Mouse (Mus musculus) myocyte (in vitro differentiated cells): ENCODE data around the gene Fanca. TPM values are rescaled to one million over a fixed set of nuclear protein-coding genes. Genes with fewer than 3 reads are reported as not detected.

ENCODE experiments used
- H3K27me3 ChIP-seq: one replicate; pipeline ENCODE4 v1.6.1; 2011; ENCODE audit not compliant: control insufficient read depth, insufficient read depth, insufficient read length
- H3K36me3 ChIP-seq: one replicate; pipeline ENCODE4 v1.6.1; 2011; ENCODE audit not compliant: control insufficient read depth, insufficient read depth
- H3K4me2 ChIP-seq: one replicate; pipeline ENCODE4 v1.6.1; 2011; ENCODE audit warnings: low read depth, control low read depth
- H3K4me3 ChIP-seq: one replicate; pipeline ENCODE4 v1.5.1; 2011; ENCODE audit warnings: mild to moderate bottlenecking, control low read depth, moderate library complexity
- H3K79me2 ChIP-seq: one replicate; pipeline ENCODE4 v1.6.1; 2011; ENCODE audit not compliant: control insufficient read depth, insufficient read depth
- H3ac ChIP-seq: one replicate; pipeline ENCODE4 v1.6.1; 2011; ENCODE audit not compliant: control insufficient read depth, insufficient read length
- CEBPB ChIP-seq: IDR thresholded peaks from 2 replicates; pipeline ENCODE4 v1.6.1; 2011; ENCODE audit warnings: mild to moderate bottlenecking, moderate library complexity; ENCODE audit not compliant: poor library complexity, insufficient read depth, severe bottlenecking
- E2F4 ChIP-seq: IDR thresholded peaks from one replicate; pipeline ENCODE4 v1.6.1; 2011; ENCODE audit warnings: mild to moderate bottlenecking, control low read depth, moderate library complexity; ENCODE audit not compliant: insufficient read depth
- MAX ChIP-seq: IDR thresholded peaks from one replicate; pipeline ENCODE4 v1.6.1; 2011; ENCODE audit warnings: low read depth, mild to moderate bottlenecking, control low read depth
- MYOD1 ChIP-seq, 3 experiments: IDR thresholded peaks; one replicate each; pipeline ENCODE4 v1.6.1; 2011; ENCODE audit warnings: control low read depth in 2 of 3, low read depth in 2 of 3, mild to moderate bottlenecking in 2 of 3, moderate library complexity in 1 of 3; ENCODE audit not compliant: insufficient read length in 2 of 3, control insufficient read depth in 1 of 3
- MYOG ChIP-seq, 3 experiments: IDR thresholded peaks; one replicate each; pipeline ENCODE4 v1.6.1; 2011; ENCODE audit warnings: control low read depth in 2 of 3, low read depth in 2 of 3, mild to moderate bottlenecking in 2 of 3; ENCODE audit not compliant: insufficient read length in 2 of 3, control insufficient read depth in 1 of 3, insufficient read depth in 1 of 3
- POLR2A ChIP-seq: IDR thresholded peaks from one replicate; pipeline ENCODE4 v1.6.1; 2011; ENCODE audit warnings: low read depth, mild to moderate bottlenecking, control low read depth, moderate library complexity; ENCODE audit not compliant: insufficient read length
- POLR2AphosphoS2 ChIP-seq: IDR thresholded peaks from one replicate; pipeline ENCODE4 v1.6.1; 2011; ENCODE audit warnings: low read depth, control low read depth; ENCODE audit not compliant: insufficient read length
- REST ChIP-seq: IDR thresholded peaks from one replicate; pipeline ENCODE4 v1.6.1; 2011; ENCODE audit warnings: mild to moderate bottlenecking, control low read depth, moderate library complexity; ENCODE audit not compliant: insufficient read depth, insufficient read length
- SRF ChIP-seq: IDR thresholded peaks from one replicate; pipeline ENCODE4 v1.6.1; 2011; ENCODE audit warnings: low read depth; ENCODE audit not compliant: control insufficient read depth, insufficient read length
- TCF12 ChIP-seq: IDR thresholded peaks from one replicate; pipeline ENCODE4 v1.6.1; 2011; ENCODE audit warnings: mild to moderate bottlenecking, control low read depth; ENCODE audit not compliant: poor library complexity, insufficient read depth, severe bottlenecking
- TCF3 ChIP-seq: IDR thresholded peaks from one replicate; pipeline ENCODE4 v1.6.1; 2011; ENCODE audit warnings: low read depth, control low read depth; ENCODE audit not compliant: insufficient read length
- USF1 ChIP-seq: IDR thresholded peaks from one replicate; pipeline ENCODE4 v1.6.1; 2011; ENCODE audit warnings: low read depth, mild to moderate bottlenecking, control low read depth, moderate library complexity
- polyA plus RNA-seq: library from polyadenylated mRNA; unstranded; fragments of >200 nt; fragmentation: generic; extraction: Trizol; gene quantifications from one replicate; pipeline ENCODE4 v1.2.1, GENCODE M21; 2012; ENCODE audit warnings: missing spikeins

Gene Fanca
- polyA plus RNA-seq, 1 experiment, result 4.0 TPM

GRCm38 (mm10) chr8:123328552-123328951, 10.2 kb upstream of the Fanca start:
- H3K79me2 ChIP-seq, result no peaks in the 10 kb centered on the region
- no peak overlapping the region for H3K4me2 ChIP-seq
- no peaks in the 10 kb centered on the region for H3K27me3 ChIP-seq
- no peak overlapping the region for H3ac ChIP-seq
- no peaks in the 10 kb centered on the region for H3K36me3 ChIP-seq
- no peak for TF ChIP-seq TCF3
- TF ChIP-seq MYOD1 (IDR thresholded peaks at IDR 0.05; ENCODE audit: control insufficient read depth in 1 of 3, insufficient read length in 2 of 3, low read depth in 2 of 3), result no peak
- no peak for TF ChIP-seq E2F4
- no peak for TF ChIP-seq SRF
- TF ChIP-seq POLR2A, result no peak
- TF ChIP-seq USF1, result no peak
- TF ChIP-seq MYOG (IDR thresholded peaks at IDR 0.05; ENCODE audit: control insufficient read depth in 1 of 3, insufficient read depth in 1 of 3, insufficient read length in 2 of 3, low read depth in 2 of 3), result no peak
- no peak for TF ChIP-seq REST
- TF ChIP-seq TCF12, result no peak
- TF ChIP-seq MAX, result no peak
- TF ChIP-seq CEBPB, result no peak
- no peak for TF ChIP-seq POLR2AphosphoS2
- no peak overlapping the region for H3K4me3 ChIP-seq

- no peaks in the 10 kb centered on the region for H3K36me3 ChIP-seq
- H3K79me2 ChIP-seq, result no peaks in the 10 kb centered on the region
- peak overlapping the region; percentile 91 for H3K4me2 ChIP-seq
- TF ChIP-seq MAX, result no peak
- no peaks in the 10 kb centered on the region for H3K27me3 ChIP-seq
- H3K4me3 ChIP-seq, result peak overlapping the region; percentile 27
- no peak overlapping the region for H3ac ChIP-seq
Measured at GRCm38 (mm10) chr8:123319522-123320164, 1.3 kb upstream of the Fanca start.

- H3K36me3 ChIP-seq, result no peaks in the 10 kb centered on the region
- H3K4me3 ChIP-seq, result peak overlapping the region; percentile 27
- no peaks in the 10 kb centered on the region for H3K79me2 ChIP-seq
- peak overlapping the region; percentile 62 for H3ac ChIP-seq
- no peak for TF ChIP-seq POLR2AphosphoS2
- TF ChIP-seq TCF3, result no peak
- TF ChIP-seq USF1, result no peak
- TF ChIP-seq CEBPB, result no peak
- TF ChIP-seq SRF, result no peak
- TF ChIP-seq MYOG (IDR thresholded peaks at IDR 0.05; ENCODE audit: control insufficient read depth in 1 of 3, insufficient read depth in 1 of 3, insufficient read length in 2 of 3, low read depth in 2 of 3), result no peak
- TF ChIP-seq MAX, result no peak
- no peak for TF ChIP-seq TCF12
- no peak for TF ChIP-seq E2F4
- no peak for TF ChIP-seq POLR2A
- TF ChIP-seq REST, result no peak
- no peak for TF ChIP-seq MYOD1 (IDR thresholded peaks at IDR 0.05; ENCODE audit: control insufficient read depth in 1 of 3, insufficient read length in 2 of 3, low read depth in 2 of 3)
- H3K27me3 ChIP-seq, result no peaks in the 10 kb centered on the region
- peak overlapping the region; percentile 84 for H3K4me2 ChIP-seq
Measured at GRCm38 (mm10) chr8:123317781-123318466, 452 bp downstream of the Fanca start.

GRCm38 (mm10) chr8:123308738-123309137, 9.6 kb downstream of the Fanca start:
- H3K4me3 ChIP-seq, result no peak overlapping the region
- H3K4me2 ChIP-seq, result no peak overlapping the region
- TF ChIP-seq REST (no peak), MYOD1 (IDR thresholded peaks at IDR 0.05; ENCODE audit: control insufficient read depth in 1 of 3, insufficient read length in 2 of 3, low read depth in 2 of 3) (no peak), TCF12 (no peak), POLR2A (no peak), POLR2AphosphoS2 (no peak)
- no peaks in the 10 kb centered on the region for H3K36me3 ChIP-seq
- no peaks in the 10 kb centered on the region for H3K79me2 ChIP-seq
- no peaks in the 10 kb centered on the region for H3K27me3 ChIP-seq
- H3ac ChIP-seq, result no peak overlapping the region

- no peaks in the 10 kb centered on the region for H3K27me3 ChIP-seq
- no peak for TF ChIP-seq CEBPB
- TF ChIP-seq REST, result no peak
- no peak for TF ChIP-seq TCF3
- no peak for TF ChIP-seq SRF
- no peak for TF ChIP-seq E2F4
- no peak for TF ChIP-seq POLR2A
- no peak for TF ChIP-seq POLR2AphosphoS2
- TF ChIP-seq TCF12, result no peak
- TF ChIP-seq MYOG (IDR thresholded peaks at IDR 0.05; ENCODE audit: control insufficient read depth in 1 of 3, insufficient read depth in 1 of 3, insufficient read length in 2 of 3, low read depth in 2 of 3), result no peak
- TF ChIP-seq USF1, result no peak
- no peak for TF ChIP-seq MAX
- no peak for TF ChIP-seq MYOD1 (IDR thresholded peaks at IDR 0.05; ENCODE audit: control insufficient read depth in 1 of 3, insufficient read length in 2 of 3, low read depth in 2 of 3)
- no peak overlapping the region for H3K4me3 ChIP-seq
- no peak overlapping the region for H3K4me2 ChIP-seq
- no peaks in the 10 kb centered on the region for H3K36me3 ChIP-seq
- no peaks in the 10 kb centered on the region for H3K79me2 ChIP-seq
- H3ac ChIP-seq, result no peak overlapping the region
Measured at GRCm38 (mm10) chr8:123298301-123298700, 20.1 kb downstream of the Fanca start.
